Mouse (Mus musculus) cortical plate, adult 2 months (tissue): Measurements from ENCODE around the gene BC051665.

ENCODE experiments used
- CTCF ChIP-seq: fragments of 200-500 bp; IDR thresholded peaks from 2 replicates; pipeline ENCODE4 v1.5.1; 2011; ENCODE audit warnings: mild to moderate bottlenecking, control low read depth, low read length; ENCODE audit not compliant: insufficient read depth; ENCODE audit errors: extremely low read depth
- POLR2A ChIP-seq: fragments of 200-500 bp; IDR thresholded peaks from 2 replicates; pipeline ENCODE4 v1.6.1; 2011; ENCODE audit warnings: mild to moderate bottlenecking, low read length, control low read depth; ENCODE audit not compliant: insufficient read depth; ENCODE audit errors: extremely low read depth

DNA sequence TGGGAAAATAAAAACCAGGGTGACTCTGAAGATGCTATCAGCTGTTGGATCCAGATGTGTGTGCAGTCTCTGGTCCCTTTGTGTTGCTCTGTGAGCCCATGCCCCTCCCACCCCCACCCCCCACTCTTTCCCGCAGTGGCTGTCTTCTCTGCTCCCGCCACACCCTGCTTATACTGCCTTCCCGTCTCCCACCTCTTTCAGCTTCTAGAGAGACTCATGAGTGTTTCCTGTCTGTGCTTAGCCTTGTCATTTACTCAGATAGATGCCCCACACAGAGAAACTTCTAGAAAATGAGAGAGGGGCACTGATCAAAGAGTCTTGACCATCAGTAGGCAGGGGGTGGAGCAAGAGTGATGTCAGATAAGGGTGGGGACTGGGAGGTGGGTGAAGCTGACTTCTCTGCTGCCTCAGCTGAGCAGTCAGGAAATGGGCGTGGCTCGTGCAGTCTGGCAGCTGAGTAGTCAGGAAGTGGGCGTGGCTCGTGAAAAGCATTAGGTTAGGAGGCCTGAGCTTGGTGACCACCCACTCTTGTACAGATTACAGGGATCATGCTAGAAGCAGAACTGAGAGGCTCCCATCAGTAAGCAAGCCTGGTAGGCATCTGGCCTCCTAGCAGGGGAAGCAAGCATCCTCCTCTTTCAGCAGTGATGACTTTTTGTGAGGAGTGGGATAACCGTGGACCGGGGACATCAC is 48.4 kb downstream of the BC051665 start:
- TF ChIP-seq POLR2A (no peak), CTCF (no peak)
